Mouse (Mus musculus) heart, embryonic 11.5 days (tissue): ENCODE measurements around the gene Hps3. TPM values are rescaled to one million over a fixed set of nuclear protein-coding genes. Genes with fewer than 3 reads are reported as not detected.

Source experiments
- ATAC-seq: fragments of 200-750 bp; cut with Nextera tagmentation; replicated peaks from 2 replicates; pipeline ENCODE4 v1.8.0; 2017; ENCODE audit warnings: moderate library complexity; ENCODE audit not compliant: insufficient number of reproducible peaks, low FRiP score, low TSS enrichment
- H3K27ac ChIP-seq: fragments of 300-500 bp; sonication (generic); 2 replicates; pipeline ENCODE4 v1.5.1; 2014; ENCODE audit warnings: mild to moderate bottlenecking, low read depth, low read length
- H3K27me3 ChIP-seq: fragments of 300-500 bp; sonication (generic); 2 replicates; pipeline ENCODE4 v1.6.1; 2014; ENCODE audit warnings: mild to moderate bottlenecking, low read length, mixed read lengths; ENCODE audit not compliant: control insufficient read depth, insufficient read depth
- H3K36me3 ChIP-seq: fragments of 300-500 bp; sonication (generic); 2 replicates; pipeline ENCODE4 v1.6.1; 2014; ENCODE audit warnings: mild to moderate bottlenecking, low read length, moderate library complexity, mixed read lengths; ENCODE audit not compliant: control insufficient read depth, insufficient read depth
- H3K4me1 ChIP-seq: fragments of 300-500 bp; sonication (generic); 2 replicates; pipeline ENCODE4 v1.6.1; 2014; ENCODE audit warnings: low read length; ENCODE audit not compliant: control insufficient read depth, insufficient read depth
- H3K4me2 ChIP-seq: fragments of 300-500 bp; sonication (generic); 2 replicates; pipeline ENCODE4 v1.6.1; 2014; ENCODE audit warnings: mild to moderate bottlenecking, moderate library complexity
- H3K4me3 ChIP-seq: fragments of 300-500 bp; sonication (generic); 2 replicates; pipeline ENCODE4 v1.5.1; 2014; ENCODE audit warnings: low read depth, low read length
- H3K9ac ChIP-seq: fragments of 300-500 bp; sonication (generic); 2 replicates; pipeline ENCODE4 v1.6.1; 2014; ENCODE audit warnings: mild to moderate bottlenecking, low read depth, low read length, moderate library complexity
- H3K9me3 ChIP-seq: fragments of 300-500 bp; sonication (generic); replicated peaks from 2 replicates; pipeline ENCODE4 v1.6.1; 2016; ENCODE audit warnings: low read length; ENCODE audit not compliant: control insufficient read depth
- WGBS: fragments of 180-500 bp; shearing (Covaris S2); extraction: QIAGEN DNeasy Blood & Tissue Kit; methylation state at CpG from one replicate; pipeline ENCODE4 v1.1.7; 2014; ENCODE audit not compliant: insufficient replicate concordance; 5-methylcytosine and 5-hydroxymethylcytosine counted together
- polyA plus RNA-seq: library from polyadenylated mRNA; unstranded; fragments of >200 nt; fragmentation: Nextera tagmentation; extraction: Ambion mirVana; gene quantifications from 2 replicates; pipeline ENCODE4 v1.2.1, GENCODE M21; 2014

The Hps3 gene
- polyA plus RNA-seq, 1 experiment from 2014 or later: 10.0 TPM

DNA sequence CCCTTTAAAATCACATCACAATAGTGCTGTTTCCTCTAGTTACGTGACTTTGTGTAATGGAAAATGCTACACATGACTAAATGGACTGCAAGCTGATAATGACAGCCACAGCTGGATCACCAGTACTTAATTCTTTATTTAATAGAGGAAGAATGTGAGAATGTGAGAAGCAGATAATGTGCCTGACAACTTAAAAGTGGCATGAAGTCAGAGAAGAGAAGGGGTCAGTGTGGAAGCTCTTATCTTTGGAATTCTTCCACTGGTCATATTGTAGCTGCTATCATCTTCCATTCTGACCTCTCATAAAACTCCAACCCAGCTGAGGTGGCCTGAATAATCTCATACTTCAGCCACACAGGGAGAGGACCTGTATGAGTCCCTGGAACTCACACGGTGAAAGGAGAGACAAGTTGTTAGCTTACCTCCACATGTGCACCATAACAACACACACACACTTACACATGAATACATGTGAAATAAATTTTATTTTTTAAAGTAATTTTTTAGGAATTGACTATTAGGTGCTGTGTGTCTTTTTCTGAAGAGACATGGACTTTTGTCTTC lies 70.4 kb downstream of the Hps3 start:
- Histone ChIP-seq H3K4me1 (peaks cover 8% of the 10 kb centered on the region), H3K4me2 (no peak overlapping the region), H3K36me3 (no peaks in the 10 kb centered on the region), H3K9ac (no peak overlapping the region), H3K27me3 (no peaks in the 10 kb centered on the region), H3K27ac (no peak overlapping the region), H3K9me3 (no peaks in the 10 kb centered on the region), H3K4me3 (no peak overlapping the region)
- WGBS: 32% methylated on average over 2 of the region's 2 CpGs
- ATAC-seq: 0 out of 2 replicates have a peak, but pooled peaks have one; percentile 2

DNA sequence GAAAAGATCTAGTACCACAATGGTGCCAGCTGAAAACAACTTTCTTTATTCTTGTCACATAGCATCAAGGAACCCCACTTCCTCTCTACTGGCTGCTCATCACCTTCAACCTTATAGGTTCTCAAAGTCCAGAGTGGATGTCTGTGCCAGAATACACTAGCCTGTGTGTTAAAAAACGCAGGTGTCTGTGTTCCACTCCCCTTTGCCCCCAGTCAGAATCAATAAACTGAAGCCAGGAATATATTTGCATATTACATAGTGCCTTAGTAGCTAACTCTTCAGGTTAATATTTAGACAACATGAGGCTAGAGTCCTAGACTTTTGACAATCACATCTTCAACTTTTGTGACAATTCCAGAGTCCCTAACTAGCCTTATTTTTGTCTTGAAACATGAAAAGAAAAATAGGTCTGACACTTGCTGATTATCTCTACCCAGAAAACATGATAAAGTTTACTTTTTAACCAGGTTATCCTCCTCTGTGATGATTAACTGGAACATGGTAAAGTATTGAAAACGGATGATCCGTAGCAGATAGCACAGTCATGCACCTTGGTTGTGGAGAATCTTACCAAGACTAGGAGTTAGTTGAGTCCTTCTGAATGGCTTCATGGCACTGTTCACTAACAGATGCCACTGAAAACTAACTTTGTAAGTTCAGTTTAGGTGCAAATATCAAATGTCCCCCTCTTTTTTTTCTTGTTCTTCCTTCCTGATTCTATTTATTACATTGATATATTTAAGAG lies 72.2 kb downstream of the Hps3 start:
- 83% methylated on average over 3 of the region's 3 CpGs for WGBS
- no peaks in the 10 kb centered on the region for H3K36me3 ChIP-seq

DNA sequence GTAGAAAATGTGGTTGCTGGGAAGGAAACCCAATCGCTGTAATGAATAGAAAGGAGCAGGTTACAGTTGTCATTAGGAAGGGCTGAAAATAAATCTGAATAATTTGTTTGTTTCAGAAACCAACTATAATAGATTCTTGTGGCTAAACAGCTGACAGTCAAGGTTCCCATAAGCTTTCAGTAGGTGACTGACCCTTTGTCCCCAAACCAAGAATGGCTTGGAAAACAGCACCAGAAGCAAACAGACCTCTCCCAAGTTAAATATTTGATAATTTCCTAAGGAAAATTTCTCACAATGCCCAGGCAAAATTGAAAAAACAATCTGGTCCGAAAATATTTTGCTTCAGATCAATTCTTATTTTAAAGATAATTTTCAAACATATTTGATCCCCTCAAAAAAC lies 73.8 kb downstream of the Hps3 start:
- Histone ChIP-seq H3K9ac (no peak overlapping the region), H3K4me1 (peaks cover 8% of the 10 kb centered on the region), H3K9me3 (no peaks in the 10 kb centered on the region), H3K4me2 (no peak overlapping the region), H3K27ac (no peak overlapping the region), H3K27me3 (no peaks in the 10 kb centered on the region), H3K36me3 (no peaks in the 10 kb centered on the region), H3K4me3 (no peak overlapping the region)
- ATAC-seq: no peak
- 77% methylated on average over 2 of the region's 2 CpGs for WGBS

More for the DNA sequence above, 72.2 kb downstream of the Hps3 start:
- H3K27ac ChIP-seq: no peak overlapping the region
- no peak for ATAC-seq
- H3K9ac ChIP-seq: no peak overlapping the region
- no peak overlapping the region for H3K4me2 ChIP-seq
- peaks cover 8% of the 10 kb centered on the region for H3K4me1 ChIP-seq
- H3K9me3 ChIP-seq: no peaks in the 10 kb centered on the region
- no peak overlapping the region for H3K4me3 ChIP-seq
- H3K27me3 ChIP-seq: no peaks in the 10 kb centered on the region

DNA sequence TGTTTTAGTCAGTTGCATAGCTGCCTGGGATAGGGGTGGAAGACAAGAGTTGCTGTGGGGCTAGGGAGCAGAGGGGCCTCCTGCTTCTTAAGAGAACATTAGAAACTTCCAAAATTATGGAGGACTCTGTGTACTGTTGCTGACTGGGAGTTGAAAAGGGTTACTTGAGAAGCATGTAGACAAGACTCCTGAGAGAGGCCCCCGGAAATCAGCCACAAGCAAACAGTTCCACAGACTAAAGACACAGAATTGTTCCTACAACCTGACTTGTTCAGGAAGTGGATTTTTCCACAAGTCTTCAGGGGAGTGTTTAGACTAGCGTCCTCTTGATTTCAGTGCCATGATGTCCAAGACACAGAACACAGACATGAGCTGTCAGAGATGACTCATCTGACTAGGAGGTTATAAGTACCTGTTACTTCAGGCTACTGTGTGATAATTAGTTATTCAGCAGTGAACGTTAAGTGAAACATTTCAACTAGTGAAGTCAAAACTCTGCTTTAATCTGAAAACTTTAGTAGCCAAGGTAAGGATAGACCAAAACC lies 74.5 kb downstream of the Hps3 start:
- Histone ChIP-seq H3K36me3 (no peaks in the 10 kb centered on the region), H3K4me2 (no peak overlapping the region), H3K4me3 (no peak overlapping the region), H3K4me1 (peaks cover 8% of the 10 kb centered on the region), H3K27ac (no peak overlapping the region), H3K27me3 (no peaks in the 10 kb centered on the region), H3K9ac (no peak overlapping the region), H3K9me3 (no peaks in the 10 kb centered on the region)
- WGBS: 58% methylated on average over 3 of the region's 3 CpGs
- no peak for ATAC-seq

DNA sequence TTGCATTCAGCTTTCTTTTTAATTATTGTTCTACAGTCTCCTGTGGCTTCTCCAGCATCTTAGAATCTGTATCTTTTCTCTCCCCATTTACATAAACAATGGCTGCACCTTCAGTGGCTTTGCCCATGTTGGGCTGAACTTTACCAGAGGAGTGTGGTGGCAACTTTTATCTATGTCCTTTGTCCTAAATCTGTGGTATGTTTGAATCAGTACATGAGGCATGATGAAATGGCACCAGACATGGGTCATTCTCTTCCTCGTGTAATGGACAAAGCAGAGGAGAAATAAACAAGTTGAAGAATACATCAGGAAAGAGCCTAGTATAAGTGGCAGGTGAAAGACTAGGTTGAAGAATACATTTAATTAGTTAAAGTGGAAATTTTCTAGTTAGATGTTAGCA lies 76.1 kb downstream of the Hps3 start:
- no peaks in the 10 kb centered on the region for H3K9me3 ChIP-seq
- no peak overlapping the region for H3K27ac ChIP-seq
- no peak overlapping the region for H3K4me2 ChIP-seq
- no peak overlapping the region for H3K4me3 ChIP-seq
- no peak for ATAC-seq
- 63% methylated on average over 1 of the region's 1 CpGs for WGBS
- no peaks in the 10 kb centered on the region for H3K4me1 ChIP-seq
- no peaks in the 10 kb centered on the region for H3K27me3 ChIP-seq
- H3K36me3 ChIP-seq: no peaks in the 10 kb centered on the region
- H3K9ac ChIP-seq: no peak overlapping the region

DNA sequence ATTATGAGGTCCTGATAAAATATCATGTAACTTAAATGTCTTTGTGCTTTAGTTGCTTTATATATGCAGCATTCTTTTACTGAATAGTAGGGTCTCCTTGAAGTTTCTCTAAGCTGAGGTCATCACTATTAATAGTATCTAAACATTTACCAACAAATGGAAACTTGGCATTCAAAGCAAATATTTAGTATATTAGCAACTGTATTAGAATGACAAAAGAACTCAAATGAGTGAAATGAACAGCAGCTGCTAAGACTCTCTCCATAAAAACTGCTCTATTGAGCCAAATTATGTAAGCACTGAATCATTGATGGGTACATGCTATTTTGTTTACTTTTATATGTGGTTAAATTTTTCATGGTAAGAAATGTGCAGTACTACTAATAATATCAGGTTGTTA lies 77.1 kb downstream of the Hps3 start:
- no peak overlapping the region for H3K4me3 ChIP-seq
- H3K4me1 ChIP-seq: no peaks in the 10 kb centered on the region
- H3K27ac ChIP-seq: no peak overlapping the region
- no peak overlapping the region for H3K9ac ChIP-seq
- no peak overlapping the region for H3K4me2 ChIP-seq
- ATAC-seq: no peak
- no peaks in the 10 kb centered on the region for H3K27me3 ChIP-seq
- no peaks in the 10 kb centered on the region for H3K36me3 ChIP-seq
- no peaks in the 10 kb centered on the region for H3K9me3 ChIP-seq

DNA sequence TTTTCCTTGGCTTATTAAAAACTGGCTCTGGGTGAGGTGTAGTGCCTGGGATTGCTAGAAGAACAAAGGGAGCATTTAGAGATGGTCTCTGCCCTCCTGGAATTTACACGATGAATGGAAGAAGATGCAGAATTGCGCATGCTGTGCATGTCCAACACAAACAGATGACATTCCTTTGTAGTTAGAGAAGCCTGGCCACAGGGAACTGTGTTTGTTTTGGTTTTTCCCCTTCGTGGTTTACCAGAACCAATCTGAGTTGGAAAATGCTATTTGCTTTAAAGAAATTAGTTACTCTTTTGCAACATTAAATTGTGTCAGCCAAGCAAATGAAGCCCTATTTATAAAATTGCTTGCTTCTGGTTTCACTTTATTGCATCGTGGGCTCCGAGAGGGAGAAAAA lies 78.2 kb downstream of the Hps3 start, which contains the start of gene Cp:
Gene Cp, plus strand, starts transcription at position 170 of the 400 bp plus-strand sequence.
- Histone ChIP-seq H3K9ac (no peak within 1 kb of the TSS), H3K4me2 (no peak within 1 kb of the TSS), H3K4me1 (no peaks in the 10 kb centered on the region), H3K36me3 (no peaks in the 10 kb centered on the region), H3K4me3 (no peak within 1 kb of the TSS), H3K9me3 (no peaks in the 10 kb centered on the region), H3K27me3 (no peaks in the 10 kb centered on the region), H3K27ac (no peak within 1 kb of the TSS)
- 60% methylated on average over 5 of the region's 5 CpGs for WGBS
- no peak for ATAC-seq

DNA sequence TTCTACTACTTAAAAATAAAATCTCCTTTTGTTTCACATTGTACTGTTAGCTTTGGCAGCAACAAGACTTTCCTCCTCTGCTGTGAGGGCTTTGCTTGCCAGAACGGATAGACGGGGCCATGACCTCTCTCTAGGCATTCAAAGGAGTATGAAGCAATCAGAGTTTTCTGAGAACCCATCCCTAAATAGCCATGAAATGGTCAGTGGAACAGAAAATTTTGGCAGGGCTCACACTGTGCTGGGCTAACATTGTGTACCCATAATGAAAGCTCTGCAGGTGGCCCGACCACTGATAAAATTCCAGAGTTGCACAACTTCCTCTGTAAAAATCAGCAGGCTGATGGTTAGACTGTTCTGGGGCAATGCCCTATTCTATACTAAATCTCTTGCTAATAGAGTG lies 81.2 kb downstream of the Hps3 start:
- no peak overlapping the region for H3K4me3 ChIP-seq
- no peak overlapping the region for H3K9ac ChIP-seq
- no peaks in the 10 kb centered on the region for H3K4me1 ChIP-seq
- 38% methylated on average over 3 of the region's 3 CpGs for whole genome bisulfite sequencing
- no peak overlapping the region for H3K27ac ChIP-seq
- no peak overlapping the region for H3K4me2 ChIP-seq
- H3K27me3 ChIP-seq: no peaks in the 10 kb centered on the region
- H3K36me3 ChIP-seq: no peaks in the 10 kb centered on the region
- H3K9me3 ChIP-seq: no peaks in the 10 kb centered on the region
- ATAC-seq: peak; percentile 31; the same call in 1 of the 2 replicates
